Mouse (Mus musculus) kidney, postnatal 0 days (tissue): ENCODE data around the gene Chd1l. TPM values are rescaled to one million over a fixed set of nuclear protein-coding genes. Genes with fewer than 3 reads are reported as not detected.

ENCODE experiments used
- ATAC-seq: fragments of 200-750 bp; cut with Nextera tagmentation; replicated peaks from 2 replicates; pipeline ENCODE4 v1.8.0; 2017; ENCODE audit warnings: low read depth, moderate number of reproducible peaks, moderate TSS enrichment, moderate library complexity; ENCODE audit not compliant: low FRiP score
- DNase-seq: peaks from one replicate; pipeline ENCODE4 v3.0.0-alpha.2; 2016; ENCODE audit warnings: low spot score
- H3K27ac ChIP-seq: fragments of 300-500 bp; sonication (generic); 2 replicates; pipeline ENCODE4 v1.5.1; 2014; ENCODE audit warnings: mild to moderate bottlenecking
- H3K27me3 ChIP-seq: fragments of 300-500 bp; sonication (generic); 2 replicates; pipeline ENCODE4 v1.6.1; 2014; ENCODE audit warnings: low read length, mixed read lengths; ENCODE audit not compliant: insufficient read depth
- H3K36me3 ChIP-seq: fragments of 300-500 bp; sonication (generic); 2 replicates; pipeline ENCODE4 v1.6.1; 2014; ENCODE audit warnings: low read length, mixed read lengths; ENCODE audit not compliant: insufficient read depth
- H3K4me1 ChIP-seq: fragments of 300-500 bp; sonication (generic); replicated peaks from 2 replicates; pipeline ENCODE4 v1.6.1; 2014; ENCODE audit warnings: antibody characterized with exemption, low read length, mixed read lengths; ENCODE audit not compliant: insufficient read depth
- H3K4me2 ChIP-seq: fragments of 300-500 bp; sonication (generic); 2 replicates; pipeline ENCODE4 v1.6.1; 2014; ENCODE audit warnings: mild to moderate bottlenecking, low read length, moderate library complexity, mixed read lengths
- H3K4me3 ChIP-seq: fragments of 300-500 bp; sonication (generic); replicated peaks from 2 replicates; pipeline ENCODE4 v1.5.1; 2014; ENCODE audit warnings: low read depth, low read length
- H3K9ac ChIP-seq: fragments of 300-500 bp; sonication (generic); 2 replicates; pipeline ENCODE4 v1.6.1; 2014; ENCODE audit warnings: low read depth, low read length
- H3K9me3 ChIP-seq: fragments of 300-500 bp; sonication (generic); replicated peaks from 2 replicates; pipeline ENCODE4 v1.6.1; 2016; ENCODE audit warnings: low read length, inconsistent platforms, mixed read lengths
- CTCF ChIP-seq: IDR thresholded peaks from 2 replicates; pipeline ENCODE4 v1.5.1; 2016; ENCODE audit warnings: antibody characterized with exemption, low read depth, mild to moderate bottlenecking, moderate library complexity
- WGBS: fragments of 180-500 bp; shearing (Covaris S2); extraction: QIAGEN DNeasy Blood & Tissue Kit; methylation state at CpG from one replicate; pipeline ENCODE4 v1.1.7; 2014; 5-methylcytosine and 5-hydroxymethylcytosine counted together
- polyA plus RNA-seq: library from polyadenylated mRNA; unstranded; fragments of >200 nt; fragmentation: Nextera tagmentation; extraction: Ambion mirVana; gene quantifications from 2 replicates; pipeline ENCODE4 v1.2.1, GENCODE M21; 2015

Gene Chd1l
- polyA plus RNA-seq, 1 experiment from 2014 or later: 15.1 TPM

- no peaks in the 10 kb centered on the region for H3K36me3 ChIP-seq
- DNase-seq (no peak), ATAC-seq (no peak)
- WGBS: 80% methylated on average over 10 of the region's 10 CpGs
- H3K4me3 ChIP-seq: no peak overlapping the region
- H3K27ac ChIP-seq: no peak overlapping the region
- no peak overlapping the region for H3K9ac ChIP-seq
- TF ChIP-seq CTCF: no peak
- H3K9me3 ChIP-seq: no peaks in the 10 kb centered on the region
- H3K4me2 ChIP-seq: no peak overlapping the region
- no peaks in the 10 kb centered on the region for H3K4me1 ChIP-seq
- H3K27me3 ChIP-seq: no peaks in the 10 kb centered on the region
These were observed 41.6 kb upstream of the Chd1l start for GRCm38 (mm10) chr3:97651604-97652003.

GRCm38 (mm10) chr3:97649469-97649868, 39.5 kb upstream of the Chd1l start:
- Histone ChIP-seq H3K4me3 (no peak overlapping the region), H3K27me3 (no peaks in the 10 kb centered on the region), H3K36me3 (no peaks in the 10 kb centered on the region), H3K9me3 (no peaks in the 10 kb centered on the region), H3K27ac (no peak overlapping the region), H3K4me2 (no peak overlapping the region), H3K9ac (no peak overlapping the region), H3K4me1 (no peaks in the 10 kb centered on the region)
- WGBS: 59% methylated on average over 6 of the region's 6 CpGs
- ATAC-seq (no peak), DNase-seq (no peak)
- no peak for TF ChIP-seq CTCF

DNA sequence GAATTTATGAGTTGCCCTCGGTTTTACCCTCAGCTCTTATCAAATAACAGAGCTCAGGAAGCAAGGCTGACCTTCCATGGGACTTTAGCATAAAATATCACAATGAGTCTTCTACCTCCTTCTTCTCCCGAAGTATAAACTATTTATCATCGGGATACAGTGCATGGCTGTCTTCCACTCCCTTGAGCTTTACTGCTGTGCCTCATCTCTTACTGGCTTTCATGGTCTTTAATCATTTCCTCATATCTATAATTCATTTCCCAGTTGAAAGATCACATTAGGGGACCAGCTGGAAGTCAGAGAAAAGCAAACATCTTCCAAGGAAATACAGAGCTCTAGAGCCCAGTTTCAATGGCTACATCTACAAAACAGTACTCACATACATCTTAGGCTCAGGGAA, 39.0 kb upstream of the Chd1l start:
- no peak for ATAC-seq
- H3K9me3 ChIP-seq: no peaks in the 10 kb centered on the region
- TF ChIP-seq CTCF: no peak
- H3K27me3 ChIP-seq: no peaks in the 10 kb centered on the region
- no peak overlapping the region for H3K9ac ChIP-seq
- no peaks in the 10 kb centered on the region for H3K36me3 ChIP-seq
- no peak overlapping the region for H3K27ac ChIP-seq
- H3K4me3 ChIP-seq: no peak overlapping the region
- peak; percentile 65 for DNase-seq
- no peaks in the 10 kb centered on the region for H3K4me1 ChIP-seq
- WGBS: 16% methylated on average over 3 of the region's 3 CpGs
- no peak overlapping the region for H3K4me2 ChIP-seq

DNA sequence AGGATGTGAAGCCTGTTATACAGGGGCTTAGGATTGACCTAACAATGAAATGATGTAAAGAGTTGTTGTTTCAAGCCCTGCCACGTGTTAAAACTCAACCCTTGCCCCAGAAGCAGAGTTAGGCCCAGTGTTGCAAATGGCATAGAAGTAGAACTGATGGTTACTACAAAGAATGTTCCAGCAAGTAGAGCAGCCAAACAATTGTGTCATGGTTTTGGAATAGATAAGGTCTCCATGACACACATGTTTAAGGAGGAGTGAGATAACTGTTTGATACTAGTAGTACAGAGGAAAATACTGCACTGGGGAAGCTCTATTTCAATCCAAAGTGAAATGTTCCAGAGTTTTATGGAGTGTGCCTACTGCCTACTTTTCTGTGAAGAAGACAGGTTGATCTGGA, 38.5 kb upstream of the Chd1l start:
- DNase-seq: peak; percentile 23
- H3K9me3 ChIP-seq: no peaks in the 10 kb centered on the region
- H3K36me3 ChIP-seq: no peaks in the 10 kb centered on the region
- no peaks in the 10 kb centered on the region for H3K4me1 ChIP-seq
- H3K9ac ChIP-seq: no peak overlapping the region
- no peak for TF ChIP-seq CTCF
- no peak overlapping the region for H3K27ac ChIP-seq
- WGBS: 27% methylated on average over 1 of the region's 1 CpGs
- no peak overlapping the region for H3K4me2 ChIP-seq
- no peak for ATAC-seq
- H3K27me3 ChIP-seq: no peaks in the 10 kb centered on the region
- H3K4me3 ChIP-seq: no peak overlapping the region

- no peak for TF ChIP-seq CTCF
- WGBS: 81% methylated on average over 9 of the region's 9 CpGs
- no peak for ATAC-seq
These were observed 32.0 kb upstream of the Chd1l start for GRCm38 (mm10) chr3:97642001-97642400.

DNA sequence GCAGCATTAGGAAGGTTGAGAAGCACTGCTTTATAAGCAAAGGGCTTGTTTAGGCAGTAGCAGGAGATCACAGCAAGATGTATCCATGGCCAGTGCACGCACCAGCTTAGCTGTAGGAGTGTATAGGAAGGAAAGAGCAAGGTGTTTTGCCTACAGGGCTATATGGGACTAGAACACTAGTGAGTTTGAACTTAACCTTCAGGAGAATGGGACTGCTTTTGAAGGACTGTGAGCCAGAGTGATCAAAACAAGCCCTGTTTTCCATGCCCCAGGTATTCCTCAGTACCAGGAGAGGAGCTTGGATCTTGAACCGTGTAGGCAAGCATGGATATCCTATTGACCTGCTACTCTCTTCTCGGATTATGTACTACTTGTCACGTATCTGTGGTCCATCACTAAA, 31.4 kb upstream of the Chd1l start:
- ATAC-seq (no peak), DNase-seq (no peak)
- no peaks in the 10 kb centered on the region for H3K36me3 ChIP-seq
- no peak overlapping the region for H3K9ac ChIP-seq
- TF ChIP-seq CTCF: no peak
- H3K27ac ChIP-seq: no peak overlapping the region
- H3K9me3 ChIP-seq: no peaks in the 10 kb centered on the region
- 93% methylated on average over 4 of the region's 4 CpGs for WGBS
- H3K4me3 ChIP-seq: no peak overlapping the region
- H3K4me1 ChIP-seq: no peaks in the 10 kb centered on the region
- H3K27me3 ChIP-seq: no peaks in the 10 kb centered on the region
- no peak overlapping the region for H3K4me2 ChIP-seq

More at GRCm38 (mm10) chr3:97642001-97642400, 32.0 kb upstream of the Chd1l start:
- H3K4me3 ChIP-seq: no peak overlapping the region
- H3K27ac ChIP-seq: no peak overlapping the region
- H3K9ac ChIP-seq: no peak overlapping the region
- no peaks in the 10 kb centered on the region for H3K9me3 ChIP-seq
- no peaks in the 10 kb centered on the region for H3K36me3 ChIP-seq
- no peaks in the 10 kb centered on the region for H3K4me1 ChIP-seq
- no peak overlapping the region for H3K4me2 ChIP-seq
- H3K27me3 ChIP-seq: no peaks in the 10 kb centered on the region
- DNase-seq: no peak

- no peak for ATAC-seq
- DNase-seq: peak; percentile 27
- H3K36me3 ChIP-seq: no peaks in the 10 kb centered on the region
- no peak overlapping the region for H3K9ac ChIP-seq
- 55% methylated on average over 3 of the region's 3 CpGs for WGBS
- H3K4me1 ChIP-seq: no peaks in the 10 kb centered on the region
- H3K27ac ChIP-seq: no peak overlapping the region
- H3K27me3 ChIP-seq: no peaks in the 10 kb centered on the region
- H3K4me3 ChIP-seq: no peak overlapping the region
- H3K9me3 ChIP-seq: no peaks in the 10 kb centered on the region
- TF ChIP-seq CTCF: peak; percentile 24; the same call in 1 of the 2 replicates
- H3K4me2 ChIP-seq: no peak overlapping the region
These were observed 24.3 kb upstream of the Chd1l start for GRCm38 (mm10) chr3:97634288-97634761.
